Mouse (Mus musculus) thymus, postnatal 25 days (tissue): ENCODE results near the gene Atf6.

Experiments used
- DNase-seq: peaks from one replicate; pipeline ENCODE4 v3.0.0; 2022

Atf6 gene

DNA sequence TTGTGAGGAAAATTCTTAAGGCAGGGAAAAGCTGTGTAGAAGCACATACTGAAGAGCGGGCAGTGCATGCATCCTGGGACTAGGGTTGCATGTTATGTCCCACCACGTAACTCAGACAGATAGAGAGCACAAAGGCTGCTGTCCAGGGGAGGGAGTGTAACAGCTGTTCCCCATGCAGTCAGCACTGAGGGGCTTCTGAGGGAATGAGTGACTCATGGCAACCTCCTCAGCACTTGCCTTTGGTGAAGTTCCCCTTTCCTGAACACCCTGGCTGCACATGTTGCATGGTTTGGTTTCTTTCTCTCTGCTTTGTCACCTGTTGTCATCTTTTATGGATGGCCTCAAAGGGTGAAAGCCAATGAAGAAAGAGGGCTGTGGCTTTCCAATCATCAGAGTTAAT is 165.3 kb downstream of the Atf6 start:
- no peak for DNase-seq

GRCm38 (mm10) chr1:170701582-170701981 is 166.0 kb downstream of the Atf6 start:
- DNase-seq, result no peak

- DNase-seq, result no peak
Measured at GRCm38 (mm10) chr1:170701178-170701577, 166.4 kb downstream of the Atf6 start.

GRCm38 (mm10) chr1:170700496-170701027 is 167.0 kb downstream of the Atf6 start:
- no peak for DNase-seq

- DNase-seq, result no peak
Measured at GRCm38 (mm10) chr1:170699553-170699952, 168.0 kb downstream of the Atf6 start.

DNA sequence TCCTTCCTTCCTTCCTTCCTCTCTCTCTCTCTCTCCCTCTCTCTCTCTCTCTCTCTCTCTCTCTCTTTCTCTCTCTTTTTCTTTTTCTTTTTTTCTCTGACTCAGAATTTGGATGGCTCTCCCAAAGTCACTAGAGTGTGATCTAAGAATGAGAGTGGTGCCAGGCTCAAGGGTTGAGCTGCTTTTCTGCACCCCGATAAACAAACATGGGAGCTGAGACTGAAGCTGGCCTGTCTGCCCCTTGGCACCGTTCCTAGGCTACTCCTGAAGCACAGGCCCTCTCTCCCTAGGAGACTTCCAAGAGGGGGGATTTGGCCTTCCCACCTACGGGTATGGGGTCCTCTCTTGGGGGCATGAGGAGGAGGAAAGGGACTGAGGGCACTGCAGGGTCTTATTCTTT is 168.8 kb downstream of the Atf6 start:
- DNase-seq, result no peak

GRCm38 (mm10) chr1:170697771-170698356 is 169.7 kb downstream of the Atf6 start:
- no peak for DNase-seq

DNA sequence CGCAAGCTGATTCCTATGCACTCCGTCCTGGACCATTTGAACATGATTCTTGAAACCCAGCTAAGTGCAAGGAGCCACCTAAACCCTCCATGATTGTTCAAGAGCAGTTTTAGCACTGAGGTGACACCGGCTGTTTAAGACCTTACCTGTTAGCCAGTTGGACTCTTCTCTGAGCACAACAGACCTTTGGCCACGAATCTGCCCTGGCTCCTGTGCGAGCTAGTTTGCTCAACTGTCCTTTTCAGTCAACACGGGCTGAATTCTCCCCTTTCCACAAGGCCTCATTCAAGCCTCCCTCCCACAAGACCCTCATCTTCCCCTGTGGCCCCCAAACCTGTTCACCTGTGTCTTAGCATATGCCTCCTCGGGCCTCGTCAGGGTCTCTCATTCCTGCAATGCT is 170.6 kb downstream of the Atf6 start:
- DNase-seq, result no peak

DNA sequence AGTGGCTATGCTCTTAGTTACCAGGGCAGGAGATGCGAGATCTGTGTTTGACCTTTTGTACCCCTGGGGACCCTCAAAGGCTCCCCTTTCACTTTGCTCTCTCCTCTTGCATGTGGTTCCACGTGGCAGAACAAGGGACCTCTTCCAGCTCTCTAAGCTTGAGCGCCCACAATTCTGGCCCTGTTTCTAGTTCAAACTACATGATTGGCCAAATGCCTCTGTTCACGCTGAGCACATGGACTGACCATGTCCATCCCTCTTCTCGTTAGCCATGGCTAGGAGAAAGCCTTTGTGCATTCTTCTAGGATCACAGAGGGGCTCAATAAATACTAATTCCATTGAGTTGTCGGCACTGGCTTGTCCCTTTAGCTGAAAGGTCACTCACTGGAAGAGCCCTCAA is 172.2 kb downstream of the Atf6 start:
- no peak for DNase-seq

DNA sequence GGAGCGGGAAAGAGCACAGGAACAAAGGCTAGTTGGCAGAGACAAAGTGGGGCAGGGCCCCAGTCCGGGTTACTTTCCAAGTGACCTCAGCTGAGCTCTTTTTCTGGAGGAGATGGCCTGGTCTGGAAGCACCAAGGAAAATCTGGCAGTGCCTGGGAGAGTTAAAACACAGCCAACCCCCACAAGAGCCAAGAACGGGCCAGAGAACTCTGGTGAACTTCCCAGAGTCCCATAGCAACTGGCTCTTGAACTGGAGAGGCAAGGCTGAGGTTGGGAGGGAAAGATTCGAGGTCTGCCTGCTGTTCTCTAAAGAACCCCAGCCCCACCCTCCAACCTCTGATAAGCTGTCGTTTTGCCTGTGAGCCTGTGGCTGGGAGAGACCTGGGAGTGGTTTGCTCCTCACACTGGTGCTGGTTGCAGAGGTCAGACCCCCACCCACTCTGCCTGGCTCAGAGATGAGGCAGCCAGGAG is 172.7 kb downstream of the Atf6 start:
- no peak for DNase-seq

DNA sequence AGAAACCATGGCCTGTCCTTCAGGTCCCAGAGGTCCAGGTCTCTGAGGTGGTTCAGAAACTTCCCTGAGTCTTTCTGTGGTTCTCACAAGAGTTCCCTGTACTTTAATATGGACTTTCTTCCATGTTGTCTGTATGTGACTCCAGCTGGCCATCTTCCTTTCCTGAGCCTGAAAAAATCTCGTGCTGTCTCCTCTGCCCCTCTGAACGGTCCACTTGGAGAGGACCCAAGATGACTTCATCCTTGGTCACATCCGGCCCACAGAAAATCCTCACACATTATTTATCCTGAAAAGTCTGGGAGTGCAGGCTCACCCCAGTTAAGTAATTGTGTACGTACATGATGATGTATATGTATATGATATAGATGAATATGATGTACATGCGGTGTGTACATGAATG is 176.3 kb downstream of the Atf6 start:
- DNase-seq, result no peak

- no peak for DNase-seq
Measured at GRCm38 (mm10) chr1:170689773-170690172, 177.8 kb downstream of the Atf6 start.

- no peak for DNase-seq
Measured at GRCm38 (mm10) chr1:170683863-170684262, 183.7 kb downstream of the Atf6 start.

- no peak for DNase-seq
Measured at GRCm38 (mm10) chr1:170679624-170680023, 187.9 kb downstream of the Atf6 start.

GRCm38 (mm10) chr1:170678861-170679260 is 188.7 kb downstream of the Atf6 start:
- no peak for DNase-seq

- DNase-seq, result no peak
Measured at GRCm38 (mm10) chr1:170677681-170678080, 189.9 kb downstream of the Atf6 start.

GRCm38 (mm10) chr1:170674184-170674775 is 193.3 kb downstream of the Atf6 start:
- DNase-seq, result no peak

DNA sequence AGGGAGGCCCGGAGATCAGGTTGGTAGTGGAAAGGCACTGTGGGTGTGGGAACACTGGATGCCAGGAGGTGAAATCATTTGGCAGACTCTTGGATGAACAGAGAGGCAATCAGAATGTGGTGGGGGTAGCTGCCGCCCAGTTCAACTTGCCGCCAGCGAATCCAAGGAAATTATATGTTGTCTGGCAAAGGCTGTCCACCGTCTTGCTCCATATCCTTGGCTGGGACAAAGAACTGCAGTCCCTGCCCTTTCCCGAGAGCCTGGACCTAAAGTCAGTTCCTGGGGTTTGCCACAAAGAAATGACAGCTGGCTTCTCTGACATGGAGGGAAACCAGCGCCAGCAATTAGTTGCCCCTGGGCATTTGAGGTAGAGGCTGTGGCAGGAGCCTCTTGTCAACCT is 202.4 kb downstream of the Atf6 start:
- DNase-seq, result no peak

DNA sequence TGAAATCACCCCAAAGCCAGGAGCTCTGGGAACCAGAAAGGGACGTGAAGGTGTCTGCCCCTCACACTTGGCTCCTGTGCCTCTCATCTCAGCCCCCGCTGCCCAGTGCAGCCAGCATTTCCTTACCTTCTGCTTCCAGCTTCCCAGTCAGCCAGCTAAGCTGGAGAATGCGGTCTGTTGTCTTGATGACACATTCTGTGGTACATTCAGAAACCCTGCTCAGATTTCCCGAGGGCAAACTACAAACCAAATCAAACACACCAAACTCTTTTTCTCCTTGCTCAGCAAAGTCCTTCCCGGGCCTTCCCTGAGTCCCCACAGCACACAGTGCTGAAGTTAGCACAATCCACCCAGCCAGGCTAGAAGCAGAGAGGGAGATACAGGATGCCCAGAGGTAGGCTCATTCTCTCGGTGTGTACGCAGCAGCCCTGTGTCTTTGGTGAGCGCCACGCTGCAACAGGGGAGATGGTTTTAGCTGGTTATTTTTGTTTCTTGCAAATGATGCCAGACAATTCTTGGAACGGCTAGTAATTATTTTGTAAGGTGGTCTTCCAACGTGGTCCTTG is 202.9 kb downstream of the Atf6 start:
- no peak for DNase-seq

DNA sequence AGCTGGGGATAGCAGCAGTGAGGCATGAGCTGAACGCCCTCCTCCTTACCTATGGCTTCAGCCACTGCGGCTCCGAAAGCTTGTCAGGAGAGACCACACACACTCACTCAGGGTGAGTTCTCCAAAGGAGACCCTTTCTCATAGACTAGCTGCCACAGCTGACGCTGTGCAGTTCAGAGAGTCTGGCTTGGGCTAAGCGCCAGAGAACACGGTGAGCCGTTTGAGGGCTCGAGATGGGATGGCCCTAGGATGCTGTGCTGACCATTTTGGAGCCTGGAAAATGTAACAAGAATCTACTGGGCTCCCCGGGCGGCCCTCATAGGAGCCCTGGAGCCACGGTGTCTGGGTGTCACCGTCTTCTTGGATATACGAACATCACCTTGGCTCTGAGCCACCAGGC is 208.3 kb downstream of the Atf6 start:
- no peak for DNase-seq

DNA sequence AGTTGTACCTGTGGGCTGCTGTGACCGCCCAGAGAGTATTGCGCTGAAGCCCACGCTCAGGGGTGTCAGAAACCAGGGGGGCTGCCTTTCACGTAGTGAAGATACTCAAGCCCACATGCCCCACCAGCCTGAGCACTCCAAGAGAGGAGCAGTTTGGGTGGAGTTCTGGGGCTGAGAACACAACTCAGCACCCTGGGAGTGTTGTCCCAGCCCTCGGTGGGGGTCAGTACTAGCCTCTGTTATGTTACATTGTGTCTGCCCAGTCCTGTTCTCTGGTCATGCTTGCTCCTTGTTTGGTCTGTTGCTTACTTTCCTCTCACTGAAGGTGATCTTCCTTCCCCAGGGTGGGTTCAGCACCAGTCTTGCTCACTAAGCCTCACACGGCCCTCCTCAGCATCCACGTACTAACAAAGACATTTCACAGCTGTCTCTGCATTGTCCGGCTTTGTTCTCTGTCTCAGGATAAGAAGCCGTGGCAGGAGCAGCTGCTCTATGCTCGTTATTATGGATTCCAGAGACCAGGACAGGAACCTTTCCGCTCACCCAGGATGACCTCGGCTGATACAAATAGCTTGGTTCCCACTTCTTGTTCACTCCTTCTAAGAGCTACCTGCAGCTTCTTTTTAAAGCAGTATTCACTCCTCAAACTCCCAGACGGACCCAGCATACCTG is 209.8 kb downstream of the Atf6 start:
- DNase-seq, result no peak

- no peak for DNase-seq
Measured at GRCm38 (mm10) chr1:170657228-170657521, 210.4 kb downstream of the Atf6 start.

- DNase-seq, result no peak
Measured at GRCm38 (mm10) chr1:170656518-170657227, 210.9 kb downstream of the Atf6 start.
